Mouse (Mus musculus) limb, embryonic 14.5 days (tissue): ENCODE measurements around the gene Acap3. TPM values are rescaled to one million over a fixed set of nuclear protein-coding genes. Genes with fewer than 3 reads are reported as not detected.

Experiments
- ATAC-seq: fragments of 200-750 bp; cut with Nextera tagmentation; 2 replicates; pipeline ENCODE4 v1.8.0; 2017; ENCODE audit warnings: low read depth, moderate number of reproducible peaks, moderate TSS enrichment; ENCODE audit not compliant: low FRiP score
- DNase-seq: peaks from one replicate; pipeline ENCODE4 v3.0.0-alpha.2; 2015; ENCODE audit warnings: low spot score
- H3K27ac ChIP-seq: fragments of 300-500 bp; sonication (generic); replicated peaks from 2 replicates; pipeline ENCODE4 v1.5.1; 2014; ENCODE audit warnings: low read depth, mild to moderate bottlenecking, low read length, moderate library complexity, mixed read lengths
- H3K27me3 ChIP-seq: fragments of 300-500 bp; sonication (generic); 2 replicates; pipeline ENCODE4 v1.6.1; 2014; ENCODE audit warnings: low read length, mixed read lengths; ENCODE audit not compliant: control insufficient read depth, insufficient read depth
- H3K36me3 ChIP-seq: fragments of 300-500 bp; sonication (generic); 2 replicates; pipeline ENCODE4 v1.6.1; 2014; ENCODE audit warnings: mild to moderate bottlenecking, low read length, moderate library complexity, mixed read lengths; ENCODE audit not compliant: control insufficient read depth, insufficient read depth
- H3K4me1 ChIP-seq: fragments of 300-500 bp; sonication (generic); 2 replicates; pipeline ENCODE4 v1.6.1; 2014; ENCODE audit warnings: antibody characterized with exemption, low read length, mixed read lengths; ENCODE audit not compliant: control insufficient read depth, insufficient read depth
- H3K4me2 ChIP-seq: fragments of 300-500 bp; sonication (generic); replicated peaks from 2 replicates; pipeline ENCODE4 v1.6.1; 2014; ENCODE audit warnings: low read depth, mild to moderate bottlenecking, low read length, moderate library complexity; ENCODE audit not compliant: severe bottlenecking
- H3K4me3 ChIP-seq: fragments of 300-500 bp; sonication (generic); replicated peaks from 2 replicates; pipeline ENCODE4 v1.5.1; 2014; ENCODE audit warnings: low read length
- H3K9ac ChIP-seq: fragments of 300-500 bp; sonication (generic); 2 replicates; pipeline ENCODE4 v1.6.1; 2014; ENCODE audit warnings: mild to moderate bottlenecking, low read depth, low read length, moderate library complexity; ENCODE audit not compliant: severe bottlenecking
- H3K9me3 ChIP-seq: fragments of 300-500 bp; sonication (generic); 2 replicates; pipeline ENCODE4 v1.6.1; 2016; ENCODE audit warnings: low read length; ENCODE audit not compliant: control insufficient read depth
- POLR2A ChIP-seq: fragments of 200-500 bp; IDR thresholded peaks from 2 replicates; pipeline ENCODE4 v1.8.0; 2012; ENCODE audit warnings: inconsistent platforms, mild to moderate bottlenecking, moderate library complexity, borderline replicate concordance; ENCODE audit not compliant: insufficient read depth, insufficient read length; ENCODE audit errors: extremely low read depth
- WGBS: fragments of 180-500 bp; shearing (Covaris S2); extraction: QIAGEN DNeasy Blood & Tissue Kit; methylation state at CpG from one replicate; pipeline ENCODE4 v1.1.7; 2014; 5-methylcytosine and 5-hydroxymethylcytosine counted together
- polyA plus RNA-seq, 2 experiments: library from polyadenylated mRNA; depleted of rRNA in 1 of 2; stranded (reverse) in 1 of 2; unstranded in 1 of 2; fragments of >200 nt; fragmentation: Nextera tagmentation in 1 of 2; extraction: Ambion mirVana in 1 of 2; gene quantifications; 2 replicates each; pipeline versions ENCODE4 v1.2.1 to v1.2.3; 2012 to 2014

The Acap3 gene
- polyA plus RNA-seq, 2 experiments: 22.6 to 33.8 TPM

- Histone ChIP-seq H3K4me1 (peaks cover 18% of the 10 kb centered on the region), H3K27ac (no peak overlapping the region), H3K36me3 (peaks cover 41% of the 10 kb centered on the region), H3K4me2 (no peak overlapping the region), H3K9me3 (no peaks in the 10 kb centered on the region), H3K27me3 (no peaks in the 10 kb centered on the region), H3K4me3 (no peak overlapping the region), H3K9ac (no peak overlapping the region)
- no peak for TF ChIP-seq POLR2A
- 95% methylated on average over 12 of the region's 12 CpGs for WGBS
- DNase-seq (no peak), ATAC-seq (no peak)
These were observed 4.8 kb downstream of the Acap3 start for GRCm38 (mm10) chr4:155896461-155896860.

GRCm38 (mm10) chr4:155898318-155898717, 6.7 kb downstream of the Acap3 start:
- DNase-seq (no peak), ATAC-seq (no peak)
- Histone ChIP-seq H3K9me3 (no peaks in the 10 kb centered on the region), H3K27ac (no peak overlapping the region), H3K36me3 (peaks cover 59% of the 10 kb centered on the region), H3K27me3 (no peaks in the 10 kb centered on the region), H3K9ac (no peak overlapping the region), H3K4me2 (no peak overlapping the region), H3K4me1 (peaks cover 14% of the 10 kb centered on the region), H3K4me3 (no peak overlapping the region)
- TF ChIP-seq POLR2A: no peak
- WGBS: 90% methylated on average over 2 of the region's 2 CpGs

- no peaks in the 10 kb centered on the region for H3K27me3 ChIP-seq
- no peaks in the 10 kb centered on the region for H3K9me3 ChIP-seq
- 95% methylated on average over 7 of the region's 7 CpGs for WGBS
- DNase-seq: no peak
- H3K4me3 ChIP-seq: no peak overlapping the region
- H3K27ac ChIP-seq: no peak overlapping the region
- H3K9ac ChIP-seq: no peak overlapping the region
- no peak overlapping the region for H3K4me2 ChIP-seq
- peaks cover 63% of the 10 kb centered on the region for H3K36me3 ChIP-seq
- peaks cover 8% of the 10 kb centered on the region for H3K4me1 ChIP-seq
- no peak for TF ChIP-seq POLR2A
- no peak for ATAC-seq
These were observed 7.7 kb downstream of the Acap3 start for GRCm38 (mm10) chr4:155899355-155899754.

- Histone ChIP-seq H3K4me1 (no peaks in the 10 kb centered on the region), H3K27me3 (no peaks in the 10 kb centered on the region), H3K27ac (no peak overlapping the region), H3K4me3 (no peak overlapping the region), H3K9ac (no peak overlapping the region), H3K4me2 (no peak overlapping the region), H3K36me3 (peaks cover 69% of the 10 kb centered on the region), H3K9me3 (no peaks in the 10 kb centered on the region)
- no peak for DNase-seq
- WGBS: 80% methylated on average over 3 of the region's 3 CpGs
- no peak for TF ChIP-seq POLR2A
- no peak for ATAC-seq
These were observed 9.6 kb downstream of the Acap3 start for GRCm38 (mm10) chr4:155901205-155901604.

- DNase-seq: no peak
- ATAC-seq: no peak
- H3K9me3 ChIP-seq: no peaks in the 10 kb centered on the region
- H3K27me3 ChIP-seq: no peaks in the 10 kb centered on the region
- no peak overlapping the region for H3K4me3 ChIP-seq
- H3K4me2 ChIP-seq: no peak overlapping the region
- WGBS: 90% methylated on average over 8 of the region's 13 CpGs
- no peak overlapping the region for H3K9ac ChIP-seq
- no peak for TF ChIP-seq POLR2A
- H3K4me1 ChIP-seq: no peaks in the 10 kb centered on the region
- no peak overlapping the region for H3K27ac ChIP-seq
- H3K36me3 ChIP-seq: peaks cover 60% of the 10 kb centered on the region
These were observed 11.6 kb downstream of the Acap3 start for GRCm38 (mm10) chr4:155903246-155903645.
